Mouse (Mus musculus): ENCODE measurements at regions not wholly inside any gene's neighbourhood (a gene's known extent, or its start where the extent isn't known, plus 50 kb on each side); places are given as distances from the start of the nearest gene placed in this dataset.

DNA sequence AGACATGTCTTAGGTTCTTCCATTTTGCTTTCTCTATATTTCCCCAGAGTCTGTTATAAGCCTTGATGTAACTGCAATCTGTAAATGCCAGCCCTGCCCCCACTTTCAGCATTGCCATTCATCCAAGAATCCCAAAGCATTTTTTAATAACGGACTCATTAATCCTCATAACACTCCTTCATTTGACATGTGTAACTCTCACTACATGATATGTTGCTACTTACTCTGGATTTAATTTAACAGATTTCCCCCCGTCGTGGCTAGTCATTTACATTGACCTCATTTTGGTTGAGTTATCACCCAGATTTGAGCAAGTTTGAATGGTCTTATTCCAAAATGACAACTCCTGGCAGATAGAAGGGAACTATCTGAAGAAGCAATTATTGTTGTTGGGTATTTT is 116.2 kb upstream of the Npvf start:
- Histone ChIP-seq H3K36me3 (ENCODE audit: control insufficient read depth, insufficient read depth, low read length) (no peaks in the 10 kb centered on the region), H3K4me3 (ENCODE audit: insufficient read depth, low read depth, low read length) (no peak overlapping the region), H3K9ac (ENCODE audit: low read depth, low read length) (no peak overlapping the region), H3K27ac (replicated peaks; ENCODE audit: insufficient read depth, low read depth, low read length) (no peak overlapping the region), H3K27me3 (ENCODE audit: control insufficient read depth, insufficient read depth, low read length) (no peaks in the 10 kb centered on the region), H3K79me2 (ENCODE audit: control insufficient read depth, insufficient read depth, low read length) (no peaks in the 10 kb centered on the region), H3K4me1 (ENCODE audit: control insufficient read depth, insufficient read depth, low read length) (peaks cover 10% of the 10 kb centered on the region; the same call in 1 of the 2 replicates)
- no peak for DNase-seq (ENCODE audit: extremely low read depth, low read depth, low spot score)
- 91% methylated on average over 3 of the region's 3 CpGs for WGBS
- TF ChIP-seq POLR2A (IDR thresholded peaks at IDR 0.05; ENCODE audit: extremely low read depth, insufficient read depth, low read length) (no peak), CTCF (IDR thresholded peaks at IDR 0.05; ENCODE audit: low read depth, low read length) (no peak)

- Histone ChIP-seq H3K4me3 (ENCODE audit: insufficient read depth, low read depth, low read length) (no peak overlapping the region), H3K27ac (replicated peaks; ENCODE audit: insufficient read depth, low read depth, low read length) (no peak overlapping the region), H3K9ac (ENCODE audit: low read depth, low read length) (no peak overlapping the region), H3K27me3 (ENCODE audit: control insufficient read depth, insufficient read depth, low read length) (0 out of 2 replicates have a peak, but pooled peaks cover 4% of the 10 kb centered on the region), H3K4me1 (ENCODE audit: control insufficient read depth, insufficient read depth, low read length) (peaks cover 3% of the 10 kb centered on the region; the same call in 1 of the 2 replicates), H3K79me2 (ENCODE audit: control insufficient read depth, insufficient read depth, low read length) (no peaks in the 10 kb centered on the region), H3K36me3 (ENCODE audit: control insufficient read depth, insufficient read depth, low read length) (no peaks in the 10 kb centered on the region)
- DNase-seq (ENCODE audit: extremely low read depth, low read depth, low spot score) = no peak
- no peak for TF ChIP-seq POLR2A (IDR thresholded peaks at IDR 0.05; ENCODE audit: extremely low read depth, insufficient read depth, low read length)
- TF ChIP-seq CTCF (IDR thresholded peaks at IDR 0.05; ENCODE audit: low read depth, low read length) = no peak
- 94% methylated on average over 4 of the region's 4 CpGs for WGBS
Observed at GRCm38 (mm10) chr6:50775637-50776036, 121.4 kb upstream of the Npvf start.

DNA sequence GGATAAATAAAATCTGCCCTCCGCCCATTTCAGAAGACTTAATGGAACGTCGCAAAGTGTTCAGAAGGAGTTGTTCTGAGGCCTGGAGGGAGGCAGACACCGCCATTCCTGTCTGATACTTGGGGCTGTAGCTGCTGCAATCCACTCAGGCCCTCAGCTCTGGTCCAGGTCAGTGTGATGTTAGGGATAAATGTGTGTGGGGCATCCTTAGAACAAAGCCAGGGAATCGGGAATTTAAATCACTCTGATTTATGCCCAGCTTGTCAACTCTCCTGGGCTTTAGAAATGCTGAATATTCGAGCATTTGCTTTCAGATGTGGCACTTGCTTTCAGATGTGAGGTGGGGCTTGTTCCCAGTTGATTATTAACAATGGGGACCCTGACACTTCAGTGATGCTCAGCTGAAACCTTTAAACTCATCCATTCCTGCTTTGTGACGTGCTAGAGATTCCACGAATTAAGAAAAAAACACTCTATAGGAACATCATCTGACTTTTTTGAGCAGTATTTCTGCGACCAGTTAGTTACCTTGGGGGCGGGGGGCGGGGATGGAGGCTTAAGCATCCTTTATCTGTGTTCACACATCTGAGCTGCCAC is 122.1 kb upstream of the Npvf start:
- Histone ChIP-seq H3K27me3 (ENCODE audit: control insufficient read depth, insufficient read depth, low read length) (0 out of 2 replicates have a peak, but pooled peaks cover 4% of the 10 kb centered on the region), H3K79me2 (ENCODE audit: control insufficient read depth, insufficient read depth, low read length) (no peaks in the 10 kb centered on the region), H3K4me3 (ENCODE audit: insufficient read depth, low read depth, low read length) (no peak overlapping the region), H3K4me1 (ENCODE audit: control insufficient read depth, insufficient read depth, low read length) (peaks cover 3% of the 10 kb centered on the region; the same call in 1 of the 2 replicates), H3K9ac (ENCODE audit: low read depth, low read length) (no peak overlapping the region), H3K36me3 (ENCODE audit: control insufficient read depth, insufficient read depth, low read length) (no peaks in the 10 kb centered on the region), H3K27ac (replicated peaks; ENCODE audit: insufficient read depth, low read depth, low read length) (no peak overlapping the region)
- TF ChIP-seq CTCF (IDR thresholded peaks at IDR 0.05; ENCODE audit: low read depth, low read length) (no peak), POLR2A (IDR thresholded peaks at IDR 0.05; ENCODE audit: extremely low read depth, insufficient read depth, low read length) (no peak)
- 73% methylated on average over 11 of the region's 11 CpGs for WGBS
- no peak for DNase-seq (ENCODE audit: extremely low read depth, low read depth, low spot score)

- TF ChIP-seq POLR2A (IDR thresholded peaks at IDR 0.05; ENCODE audit: extremely low read depth, insufficient read depth, low read length) = no peak
- no peak for TF ChIP-seq CTCF (IDR thresholded peaks at IDR 0.05; ENCODE audit: low read depth, low read length)
- Histone ChIP-seq H3K79me2 (ENCODE audit: control insufficient read depth, insufficient read depth, low read length) (no peaks in the 10 kb centered on the region), H3K4me3 (ENCODE audit: insufficient read depth, low read depth, low read length) (no peak overlapping the region), H3K9ac (ENCODE audit: low read depth, low read length) (no peak overlapping the region), H3K27me3 (ENCODE audit: control insufficient read depth, insufficient read depth, low read length) (0 out of 2 replicates have a peak, but pooled peaks cover 4% of the 10 kb centered on the region), H3K4me1 (ENCODE audit: control insufficient read depth, insufficient read depth, low read length) (peaks cover 3% of the 10 kb centered on the region; the same call in 1 of the 2 replicates), H3K36me3 (ENCODE audit: control insufficient read depth, insufficient read depth, low read length) (no peaks in the 10 kb centered on the region), H3K27ac (replicated peaks; ENCODE audit: insufficient read depth, low read depth, low read length) (no peak overlapping the region)
- DNase-seq (ENCODE audit: extremely low read depth, low read depth, low spot score) = no peak
- WGBS = 34% methylated on average over 10 of the region's 10 CpGs
Observed at GRCm38 (mm10) chr6:50776931-50777495, 122.8 kb upstream of the Npvf start.

GRCm38 (mm10) chr6:50777827-50778226 is 123.6 kb upstream of the Npvf start:
- TF ChIP-seq CTCF (IDR thresholded peaks at IDR 0.05; ENCODE audit: low read depth, low read length) = no peak
- TF ChIP-seq POLR2A (IDR thresholded peaks at IDR 0.05; ENCODE audit: extremely low read depth, insufficient read depth, low read length) = no peak
- Histone ChIP-seq H3K27me3 (ENCODE audit: control insufficient read depth, insufficient read depth, low read length) (0 out of 2 replicates have a peak, but pooled peaks cover 4% of the 10 kb centered on the region), H3K27ac (replicated peaks; ENCODE audit: insufficient read depth, low read depth, low read length) (no peak overlapping the region), H3K4me3 (ENCODE audit: insufficient read depth, low read depth, low read length) (no peak overlapping the region), H3K4me1 (ENCODE audit: control insufficient read depth, insufficient read depth, low read length) (peaks cover 3% of the 10 kb centered on the region; the same call in 1 of the 2 replicates), H3K36me3 (ENCODE audit: control insufficient read depth, insufficient read depth, low read length) (no peaks in the 10 kb centered on the region), H3K9ac (ENCODE audit: low read depth, low read length) (no peak overlapping the region), H3K79me2 (ENCODE audit: control insufficient read depth, insufficient read depth, low read length) (no peaks in the 10 kb centered on the region)
- 92% methylated on average over 4 of the region's 4 CpGs for WGBS
- no peak for DNase-seq (ENCODE audit: extremely low read depth, low read depth, low spot score)

DNA sequence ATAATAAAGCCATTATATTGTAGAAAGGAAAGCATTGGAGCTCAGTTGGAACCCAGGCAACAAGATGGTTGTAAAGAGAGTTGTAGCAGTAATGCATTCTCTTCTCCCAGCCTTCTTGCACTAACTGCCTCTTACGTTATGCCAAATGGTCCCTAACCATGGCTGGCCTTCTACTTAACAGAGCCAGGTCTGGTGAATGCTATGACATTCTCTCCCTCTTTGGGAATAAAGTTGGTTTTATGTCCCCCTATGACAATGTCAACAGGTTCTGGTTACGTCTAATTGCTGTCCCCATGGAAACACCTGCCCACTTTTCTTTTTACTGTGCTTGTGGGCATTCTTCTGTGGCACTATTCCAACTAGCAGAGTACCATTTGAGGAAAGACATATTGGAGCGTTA is 126.4 kb upstream of the Npvf start:
- no peaks in the 10 kb centered on the region for H3K36me3 ChIP-seq (ENCODE audit: control insufficient read depth, insufficient read depth, low read length)
- WGBS = 94% methylated on average over 3 of the region's 3 CpGs
- H3K9ac ChIP-seq (ENCODE audit: low read depth, low read length) = no peak overlapping the region
- no peak overlapping the region for H3K4me3 ChIP-seq (ENCODE audit: insufficient read depth, low read depth, low read length)
- no peaks in the 10 kb centered on the region for H3K79me2 ChIP-seq (ENCODE audit: control insufficient read depth, insufficient read depth, low read length)
- no peak for TF ChIP-seq POLR2A (IDR thresholded peaks at IDR 0.05; ENCODE audit: extremely low read depth, insufficient read depth, low read length)
- no peak for TF ChIP-seq CTCF (IDR thresholded peaks at IDR 0.05; ENCODE audit: low read depth, low read length)
- no peaks in the 10 kb centered on the region for H3K4me1 ChIP-seq (ENCODE audit: control insufficient read depth, insufficient read depth, low read length)
- H3K27me3 ChIP-seq (ENCODE audit: control insufficient read depth, insufficient read depth, low read length) = 0 out of 2 replicates have a peak, but pooled peaks cover 2% of the 10 kb centered on the region
- DNase-seq (ENCODE audit: extremely low read depth, low read depth, low spot score) = no peak
- no peak overlapping the region for H3K27ac ChIP-seq (replicated peaks; ENCODE audit: insufficient read depth, low read depth, low read length)
